Mouse (Mus musculus) midbrain, embryonic 16.5 days (tissue): ENCODE measurements around the gene Mvd. TPM values are rescaled to one million over a fixed set of nuclear protein-coding genes. Genes with fewer than 3 reads are reported as not detected.

ENCODE experiments used
- ATAC-seq: fragments of 200-750 bp; cut with Nextera tagmentation; 2 replicates; pipeline ENCODE4 v1.8.0; 2017; ENCODE audit warnings: moderate TSS enrichment
- H3K27ac ChIP-seq: fragments of 300-500 bp; sonication (generic); 2 replicates; pipeline ENCODE4 v1.5.1; 2014; ENCODE audit warnings: mild to moderate bottlenecking, low read length, mixed read lengths
- H3K27me3 ChIP-seq: fragments of 300-500 bp; sonication (generic); 2 replicates; pipeline ENCODE4 v1.6.1; 2014; ENCODE audit warnings: low read depth, low read length, mixed read lengths; ENCODE audit not compliant: control insufficient read depth, insufficient read depth
- H3K36me3 ChIP-seq: fragments of 300-500 bp; sonication (generic); 2 replicates; pipeline ENCODE4 v1.6.1; 2014; ENCODE audit warnings: mild to moderate bottlenecking, low read length, moderate library complexity, mixed read lengths; ENCODE audit not compliant: control insufficient read depth, insufficient read depth
- H3K4me1 ChIP-seq: fragments of 300-500 bp; sonication (generic); 2 replicates; pipeline ENCODE4 v1.6.1; 2014; ENCODE audit warnings: mild to moderate bottlenecking, low read length, mixed read lengths; ENCODE audit not compliant: control insufficient read depth, insufficient read depth
- H3K4me2 ChIP-seq: fragments of 300-500 bp; sonication (generic); 2 replicates; pipeline ENCODE4 v1.6.1; 2014; ENCODE audit warnings: mild to moderate bottlenecking, low read length, mixed read lengths
- H3K4me3 ChIP-seq: fragments of 300-500 bp; sonication (generic); 2 replicates; pipeline ENCODE4 v1.5.1; 2014; ENCODE audit warnings: low read depth, mild to moderate bottlenecking, low read length, moderate library complexity, mixed read lengths
- H3K9ac ChIP-seq: fragments of 300-500 bp; sonication (generic); 2 replicates; pipeline ENCODE4 v1.6.1; 2014; ENCODE audit warnings: low read depth, low read length, mixed read lengths
- H3K9me3 ChIP-seq: fragments of 300-500 bp; sonication (generic); replicated peaks from 2 replicates; pipeline ENCODE4 v1.6.1; 2014; ENCODE audit warnings: mild to moderate bottlenecking, low read length, mixed read lengths; ENCODE audit not compliant: control insufficient read depth, poor library complexity, severe bottlenecking
- WGBS: fragments of 180-500 bp; shearing (Covaris S2); extraction: QIAGEN DNeasy Blood & Tissue Kit; methylation state at CpG from one replicate; pipeline ENCODE4 v1.1.7; 2014; 5-methylcytosine and 5-hydroxymethylcytosine counted together
- polyA plus RNA-seq: library from polyadenylated mRNA; unstranded; fragments of >200 nt; fragmentation: Nextera tagmentation; extraction: Ambion mirVana; gene quantifications from 2 replicates; pipeline ENCODE4 v1.2.1, GENCODE M21; 2015

Gene Mvd
- 72.8 and 84.6 TPM in 2 replicates for polyA plus RNA-seq

GRCm38 (mm10) chr8:122443262-122444006 is at the start of gene Mvd:
Gene Mvd, minus strand, starts transcription at chr8:122443422.
- Histone ChIP-seq H3K9ac (peak within 1 kb of the TSS; percentile 80), H3K4me3 (peak within 1 kb of the TSS; percentile 63), H3K27ac (peak within 1 kb of the TSS; percentile 97), H3K4me1 (peaks cover 24% of the 10 kb centered on the region), H3K36me3 (0 out of 2 replicates have a peak, but pooled peaks cover 2% of the 10 kb centered on the region), H3K27me3 (no peaks in the 10 kb centered on the region), H3K4me2 (peak within 1 kb of the TSS; percentile 75), H3K9me3 (no peaks in the 10 kb centered on the region)
- ATAC-seq, result peak; percentile 99
- under 1% methylated on average over 47 of the region's 47 CpGs for WGBS

GRCm38 (mm10) chr8:122488387-122488786 is 45.2 kb upstream of the Mvd start:
- Histone ChIP-seq H3K9ac (no peak overlapping the region), H3K4me2 (no peak overlapping the region), H3K27me3 (no peaks in the 10 kb centered on the region), H3K4me3 (no peak overlapping the region), H3K9me3 (no peaks in the 10 kb centered on the region), H3K4me1 (no peaks in the 10 kb centered on the region), H3K36me3 (peaks cover 8% of the 10 kb centered on the region), H3K27ac (no peak overlapping the region)
- WGBS, result 86% methylated on average over 9 of the region's 9 CpGs
- no peak for ATAC-seq

GRCm38 (mm10) chr8:122484831-122485230 is 41.6 kb upstream of the Mvd start:
- no peak overlapping the region for H3K4me3 ChIP-seq
- 92% methylated on average over 12 of the region's 12 CpGs for WGBS
- no peaks in the 10 kb centered on the region for H3K27me3 ChIP-seq
- no peaks in the 10 kb centered on the region for H3K9me3 ChIP-seq
- H3K4me2 ChIP-seq, result no peak overlapping the region
- H3K27ac ChIP-seq, result no peak overlapping the region
- ATAC-seq, result no peak
- H3K4me1 ChIP-seq, result no peaks in the 10 kb centered on the region
- H3K9ac ChIP-seq, result no peak overlapping the region
- peaks cover 36% of the 10 kb centered on the region for H3K36me3 ChIP-seq

GRCm38 (mm10) chr8:122483877-122484276 is 40.7 kb upstream of the Mvd start:
- no peak for ATAC-seq
- Histone ChIP-seq H3K4me2 (no peak overlapping the region), H3K36me3 (peaks cover 45% of the 10 kb centered on the region), H3K4me3 (no peak overlapping the region), H3K9ac (no peak overlapping the region), H3K9me3 (no peaks in the 10 kb centered on the region), H3K4me1 (no peaks in the 10 kb centered on the region), H3K27ac (no peak overlapping the region), H3K27me3 (no peaks in the 10 kb centered on the region)
- WGBS, result 95% methylated on average over 7 of the region's 7 CpGs

GRCm38 (mm10) chr8:122482448-122482847 is 39.2 kb upstream of the Mvd start:
- Histone ChIP-seq H3K4me3 (no peak overlapping the region), H3K9ac (no peak overlapping the region), H3K36me3 (peaks cover 49% of the 10 kb centered on the region), H3K9me3 (no peaks in the 10 kb centered on the region), H3K4me2 (no peak overlapping the region), H3K27me3 (no peaks in the 10 kb centered on the region), H3K4me1 (no peaks in the 10 kb centered on the region; the same call in 1 of the 2 replicates), H3K27ac (no peak overlapping the region)
- 93% methylated on average over 8 of the region's 8 CpGs for WGBS
- no peak for ATAC-seq

- Histone ChIP-seq H3K4me1 (peaks cover 21% of the 10 kb centered on the region), H3K9ac (peak within 1 kb of the TSS; percentile 79), H3K36me3 (peaks cover 23% of the 10 kb centered on the region), H3K4me3 (peak within 1 kb of the TSS; percentile 69), H3K27ac (peak within 1 kb of the TSS; percentile 74), H3K27me3 (no peaks in the 10 kb centered on the region), H3K4me2 (peak within 1 kb of the TSS; percentile 99), H3K9me3 (no peaks in the 10 kb centered on the region)
- peak; percentile 88 for ATAC-seq
- under 1% methylated on average over 99 of the region's 103 CpGs for WGBS
Observed at GRCm38 (mm10) chr8:122475580-122476320, 32.5 kb upstream of the Mvd start, which contains the start of the genes Rnf166 and Ctu2. Gene Rnf166, minus strand, starts transcription at chr8:122476064. Gene Ctu2, plus strand, starts transcription at chr8:122476143.

GRCm38 (mm10) chr8:122474951-122475560 is 31.8 kb upstream of the Mvd start:
- no peak; the same call in 1 of the 2 replicates for ATAC-seq
- 17% methylated on average over 16 of the region's 16 CpGs for WGBS

GRCm38 (mm10) chr8:122473911-122474421 is 30.7 kb upstream of the Mvd start:
- Histone ChIP-seq H3K27ac (no peak overlapping the region), H3K9me3 (no peaks in the 10 kb centered on the region), H3K4me3 (no peak overlapping the region), H3K4me1 (peaks cover 21% of the 10 kb centered on the region), H3K36me3 (peaks cover 13% of the 10 kb centered on the region), H3K4me2 (no peak overlapping the region), H3K9ac (no peak overlapping the region), H3K27me3 (no peaks in the 10 kb centered on the region)
- no peak for ATAC-seq
- WGBS, result 93% methylated on average over 8 of the region's 8 CpGs

More at GRCm38 (mm10) chr8:122474951-122475560, 31.8 kb upstream of the Mvd start:
- Histone ChIP-seq H3K27ac (no peak overlapping the region), H3K36me3 (peaks cover 21% of the 10 kb centered on the region), H3K9me3 (no peaks in the 10 kb centered on the region), H3K9ac (peak overlapping the region; percentile 79), H3K4me1 (peaks cover 21% of the 10 kb centered on the region), H3K4me3 (peak overlapping the region; percentile 69), H3K4me2 (peak overlapping the region; percentile 99), H3K27me3 (no peaks in the 10 kb centered on the region)
